Mouse (Mus musculus) frontal cortex, postnatal 25 days (tissue): Measurements from ENCODE around the gene Pxt1.
"Not testable (repeated sequence)": the region's sequence is repeated elsewhere in the genome, so short reads cannot be mapped to it uniquely, and the experiment has no call there.

Experiments
- DNase-seq, 2 experiments: peaks; one replicate each; pipeline ENCODE4 v3.0.0; 2022; ENCODE audit warnings: low spot score in 2 of 2

Pxt1 gene

DNA sequence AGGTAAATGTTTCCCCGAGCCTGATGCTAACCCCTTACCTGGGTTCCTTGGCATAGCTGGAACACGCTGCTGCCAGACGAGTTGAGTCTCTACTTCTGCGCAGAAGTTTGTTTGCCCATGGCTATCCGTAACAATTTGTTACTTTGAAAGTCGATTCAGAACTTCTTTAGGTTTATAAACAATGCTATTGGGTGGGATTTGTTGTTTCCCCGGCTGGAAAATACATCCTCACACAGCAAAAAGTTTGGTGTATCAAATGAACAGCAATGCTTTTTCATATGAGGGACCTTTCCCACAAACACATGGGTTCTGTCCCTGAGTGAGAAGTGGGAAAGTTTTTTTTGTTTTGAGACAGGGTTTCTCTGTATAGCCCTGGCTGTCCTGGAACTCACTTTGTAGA lies at the start of gene Pxt1:
Gene Pxt1, minus strand, starts transcription at position 101 of the 400 bp plus-strand sequence.
- no peak for DNase-seq

GRCm38 (mm10) chr17:28993004-28993403 lies 49.4 kb upstream of the Pxt1 start:
- DNase-seq = not testable (repeated sequence)

GRCm38 (mm10) chr17:28992105-28992504 lies 48.5 kb upstream of the Pxt1 start:
- no peak for DNase-seq

DNA sequence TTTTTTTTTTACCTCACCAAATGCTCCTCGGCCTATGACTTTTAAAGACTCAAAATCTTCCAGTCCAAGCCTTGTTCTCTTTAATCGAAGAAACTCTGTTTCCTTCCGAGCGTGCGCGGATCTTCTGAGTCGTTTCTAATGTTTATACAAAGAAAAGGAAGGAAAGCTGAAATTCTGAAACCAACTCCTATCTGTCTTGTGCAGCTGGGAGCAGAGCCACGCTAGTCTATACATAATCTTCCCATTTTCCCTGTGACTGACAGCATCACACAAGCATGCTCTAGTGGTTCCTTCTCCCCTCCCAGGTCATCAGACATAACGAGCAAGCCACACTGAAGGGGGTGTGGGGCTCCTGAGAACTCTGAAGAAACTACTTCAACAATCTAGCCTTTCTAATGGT lies 47.6 kb upstream of the Pxt1 start:
- no peak for DNase-seq

DNA sequence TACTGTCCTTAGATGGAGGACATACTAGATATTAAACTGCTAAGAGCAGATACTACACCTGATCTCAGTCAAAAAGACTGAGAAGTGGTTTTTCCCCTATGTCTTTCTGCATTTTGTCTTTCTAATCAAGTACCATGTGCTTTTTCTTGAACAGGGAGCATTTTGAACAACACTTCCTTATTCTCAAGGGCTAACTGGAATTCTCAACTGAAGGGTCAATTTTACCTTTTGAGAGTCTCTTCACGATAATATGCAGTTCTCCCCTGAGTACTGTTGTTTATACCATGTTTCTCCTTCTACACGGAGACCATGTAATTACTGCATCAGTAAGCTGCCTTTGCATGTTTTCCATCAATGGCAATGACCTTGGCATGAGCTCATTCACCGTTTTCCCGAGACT lies 46.4 kb upstream of the Pxt1 start:
- no peak for DNase-seq

- DNase-seq = no peak
These were observed 45.4 kb upstream of the Pxt1 start for GRCm38 (mm10) chr17:28988996-28989395.

DNA sequence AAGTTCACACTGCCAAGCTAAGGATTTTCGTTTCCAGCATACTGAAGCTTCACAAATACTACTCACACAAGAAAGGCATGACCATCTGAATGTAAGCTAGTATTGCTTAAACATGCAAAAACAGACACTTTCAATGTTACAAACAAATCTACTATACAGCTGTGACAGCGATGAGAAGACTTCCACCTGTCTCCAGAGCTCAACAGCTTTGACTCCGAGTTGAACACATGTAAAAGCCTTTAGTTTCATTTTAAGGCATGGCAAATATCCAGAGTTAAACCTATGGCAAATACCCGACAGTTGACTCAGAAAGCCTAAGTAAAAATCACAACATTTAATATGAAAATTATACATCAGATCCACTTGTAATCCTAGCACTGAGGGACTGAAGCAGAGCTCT lies 44.7 kb upstream of the Pxt1 start:
- no peak for DNase-seq

DNA sequence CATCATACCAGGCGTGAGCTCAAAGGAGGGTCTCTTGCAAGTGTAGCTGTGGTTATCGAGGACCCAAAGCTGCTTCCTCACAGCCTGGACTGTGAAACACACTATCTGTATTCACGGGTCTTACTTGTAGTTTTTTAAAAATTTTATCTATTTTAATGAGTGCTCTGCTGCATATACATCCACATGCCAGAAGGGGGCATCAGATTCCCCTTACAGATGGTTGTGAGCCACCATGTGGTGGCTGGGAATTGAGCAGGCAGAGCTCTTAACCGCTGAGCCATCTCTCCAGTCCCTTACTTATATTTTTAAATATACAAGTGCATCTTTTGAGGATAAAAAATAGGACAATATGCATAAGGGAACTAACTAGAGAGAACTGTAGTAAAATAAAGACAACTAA lies 44.1 kb upstream of the Pxt1 start:
- DNase-seq = no peak

DNA sequence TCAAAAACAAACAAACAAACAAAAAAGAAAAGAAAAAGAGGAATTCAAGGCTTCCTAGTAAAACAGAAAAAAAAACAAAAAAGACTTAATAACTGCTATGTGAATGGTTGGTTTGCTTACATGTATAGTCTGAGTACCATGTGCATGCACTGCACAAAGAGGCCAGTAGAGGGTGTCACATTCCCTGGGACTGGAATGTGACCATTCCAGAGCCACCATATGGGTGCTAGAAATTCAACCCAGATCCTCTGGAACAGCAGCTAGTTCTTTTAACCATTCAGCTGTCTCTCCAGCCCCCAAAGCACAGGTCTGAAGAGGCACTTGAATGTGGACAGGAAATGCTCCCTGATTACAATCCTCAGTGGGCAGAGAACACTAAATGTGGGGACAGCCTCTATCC lies 43.2 kb upstream of the Pxt1 start:
- DNase-seq = no peak

DNA sequence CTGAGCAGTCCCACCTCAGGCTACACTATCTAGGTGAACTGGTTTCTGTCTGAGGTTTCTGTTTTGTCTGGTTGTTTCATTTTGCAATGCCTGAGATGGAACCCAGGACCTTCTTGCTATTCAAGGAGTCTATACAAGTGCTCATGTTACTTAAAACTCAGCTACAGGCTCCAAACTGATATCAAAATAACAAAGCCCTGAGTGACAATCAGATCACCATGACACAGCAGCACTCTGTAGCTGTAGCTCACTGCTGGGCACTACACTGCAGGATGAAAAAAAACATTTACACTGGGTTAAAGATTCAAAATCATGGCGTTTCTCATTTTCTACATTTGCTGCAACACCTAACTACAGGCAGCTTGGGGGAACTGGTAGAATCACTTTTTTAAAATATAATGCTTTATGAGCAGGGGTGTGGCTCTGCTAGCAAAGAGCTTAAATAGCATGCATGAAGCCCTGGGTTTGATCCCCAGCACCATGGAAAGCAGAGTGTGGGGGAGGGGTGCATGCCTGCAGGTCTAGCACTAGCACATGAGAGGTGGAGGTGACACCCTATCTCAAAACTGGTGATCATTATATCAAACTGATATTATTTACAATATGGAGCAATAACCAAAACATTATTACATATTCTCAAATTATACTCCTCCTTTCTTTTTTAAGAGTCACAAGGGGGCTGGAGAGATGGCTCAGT lies 41.2 kb upstream of the Pxt1 start:
- DNase-seq = no peak

GRCm38 (mm10) chr17:28982591-28982990 lies 39.0 kb upstream of the Pxt1 start:
- no peak for DNase-seq

- DNase-seq = no peak
These were observed 37.4 kb upstream of the Pxt1 start for GRCm38 (mm10) chr17:28981081-28981480.

DNA sequence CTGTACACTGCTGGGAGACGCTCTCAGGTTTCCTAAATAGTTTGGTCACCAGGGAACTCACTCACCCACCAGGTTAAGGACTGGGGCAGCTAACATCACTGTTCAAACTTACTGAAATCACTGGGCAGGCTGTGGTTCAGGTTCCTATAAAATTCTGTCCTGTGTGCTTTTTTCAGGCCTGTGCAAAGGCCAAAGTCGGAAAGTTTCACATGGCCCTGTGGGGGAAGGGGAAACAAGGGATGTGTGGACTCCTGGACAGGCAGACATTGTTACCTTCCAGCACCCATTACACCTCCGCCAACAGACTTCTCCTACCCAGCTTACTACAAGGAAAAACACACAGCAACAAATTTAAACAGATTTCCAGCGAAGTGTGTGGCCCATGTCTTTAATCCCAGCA lies 35.5 kb upstream of the Pxt1 start:
- DNase-seq = no peak

- DNase-seq = no peak
These were observed 26.5 kb upstream of the Pxt1 start for GRCm38 (mm10) chr17:28970122-28970521.

- no peak for DNase-seq
These were observed 23.5 kb upstream of the Pxt1 start for GRCm38 (mm10) chr17:28967021-28967610.

- DNase-seq = no peak
These were observed 18.0 kb upstream of the Pxt1 start for GRCm38 (mm10) chr17:28961596-28961995.

DNA sequence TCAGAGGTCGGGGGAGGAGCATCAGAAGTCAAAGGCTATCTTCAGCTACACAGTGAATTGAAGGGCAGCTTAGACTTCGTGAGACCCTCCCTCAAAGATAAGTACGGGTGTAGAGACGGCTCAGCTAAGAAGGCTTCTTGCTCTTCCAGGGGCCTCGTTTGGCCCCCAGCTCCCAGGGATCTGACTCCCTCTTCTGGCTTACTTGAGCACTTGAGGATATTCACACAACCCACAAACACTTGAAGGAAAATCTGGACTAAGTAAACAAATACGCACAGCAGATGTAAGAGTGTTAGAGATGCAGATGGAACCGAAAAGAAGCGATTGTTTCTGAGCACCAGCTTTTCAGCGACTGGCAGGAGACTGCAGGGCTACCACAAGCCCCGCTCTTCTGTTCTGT lies 17.0 kb upstream of the Pxt1 start:
- DNase-seq = no peak

DNA sequence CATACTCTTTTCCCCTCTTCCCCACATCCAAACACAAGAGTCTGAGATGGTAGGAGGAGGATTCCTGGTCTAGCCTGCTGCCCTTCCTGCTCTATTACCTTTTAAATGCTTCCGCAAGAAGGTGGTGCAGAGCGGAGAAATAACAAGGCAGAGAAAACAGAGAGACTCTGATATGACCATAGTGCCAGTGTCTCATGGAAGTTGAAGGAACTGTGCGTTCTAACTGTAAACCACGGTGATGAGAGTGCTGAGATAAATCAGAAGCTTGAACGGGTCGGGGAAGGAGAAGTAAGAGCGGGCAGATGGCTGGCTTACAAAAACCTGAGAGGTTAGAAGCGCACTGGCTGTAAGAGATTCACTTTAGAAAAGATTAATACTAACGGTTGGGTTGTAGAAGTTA lies 10.8 kb upstream of the Pxt1 start:
- no peak for DNase-seq

GRCm38 (mm10) chr17:28953251-28953650 lies 9.6 kb upstream of the Pxt1 start:
- DNase-seq = no peak

DNA sequence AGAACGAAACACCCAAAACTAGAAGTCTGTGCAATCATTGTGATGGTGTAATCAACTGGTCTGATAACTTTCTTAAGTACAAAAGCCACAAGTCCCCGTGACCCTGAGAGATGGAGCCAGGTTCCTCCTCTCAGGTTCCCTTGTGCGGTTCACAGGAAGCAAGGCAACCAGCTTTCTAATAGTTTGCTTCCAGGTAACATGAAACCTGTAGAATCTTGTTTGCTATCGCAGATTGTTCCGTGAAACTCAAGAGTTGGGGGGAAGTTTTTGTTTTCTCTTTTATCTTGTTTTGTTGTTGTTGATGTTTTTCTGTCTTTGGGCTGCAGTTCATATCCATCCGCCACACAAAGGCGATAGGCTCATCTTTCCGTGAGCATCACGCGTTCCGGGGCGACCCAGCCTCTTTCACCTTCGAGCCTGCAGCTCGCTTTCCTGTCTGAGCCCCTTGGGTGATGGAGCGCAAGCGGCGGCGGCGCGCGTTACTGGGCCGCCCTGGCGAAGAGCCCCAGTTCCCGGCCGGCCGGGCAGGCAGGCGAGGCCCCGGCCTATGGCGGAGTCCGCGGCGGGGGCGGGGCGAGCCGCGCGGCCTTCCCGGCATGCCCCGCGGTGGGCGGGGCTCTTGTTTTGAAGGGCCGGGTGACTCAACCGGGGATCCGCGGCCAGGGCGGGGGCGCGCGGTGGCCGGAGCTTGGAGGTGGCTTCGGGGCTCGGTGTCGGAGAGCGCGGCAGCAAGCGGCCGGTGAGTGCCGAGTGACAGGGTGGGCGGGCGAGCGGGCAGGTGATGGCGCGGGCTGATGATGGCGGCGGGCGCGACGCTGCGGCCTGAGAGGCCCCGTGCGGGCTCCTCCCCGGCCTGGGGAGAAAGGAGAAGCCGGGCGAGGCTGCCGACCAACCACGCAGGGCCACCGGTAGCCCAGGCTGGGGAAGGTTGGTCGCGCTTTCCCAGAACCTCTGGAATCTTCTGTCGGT lies 8.5 kb upstream of the Pxt1 start, which contains the start of gene Kctd20:
Gene Kctd20, plus strand, starts transcription at position 120 of the 969 bp plus-strand sequence.
- peak; percentile 86 to 88 for DNase-seq

GRCm38 (mm10) chr17:28950751-28951150 lies 7.1 kb upstream of the Pxt1 start:
- no peak for DNase-seq

- no peak for DNase-seq
These were observed 5.0 kb upstream of the Pxt1 start for GRCm38 (mm10) chr17:28948661-28949060.
